11 mouse cellular contexts compared by ENCODE assay signal in the genomic region with DNA sequence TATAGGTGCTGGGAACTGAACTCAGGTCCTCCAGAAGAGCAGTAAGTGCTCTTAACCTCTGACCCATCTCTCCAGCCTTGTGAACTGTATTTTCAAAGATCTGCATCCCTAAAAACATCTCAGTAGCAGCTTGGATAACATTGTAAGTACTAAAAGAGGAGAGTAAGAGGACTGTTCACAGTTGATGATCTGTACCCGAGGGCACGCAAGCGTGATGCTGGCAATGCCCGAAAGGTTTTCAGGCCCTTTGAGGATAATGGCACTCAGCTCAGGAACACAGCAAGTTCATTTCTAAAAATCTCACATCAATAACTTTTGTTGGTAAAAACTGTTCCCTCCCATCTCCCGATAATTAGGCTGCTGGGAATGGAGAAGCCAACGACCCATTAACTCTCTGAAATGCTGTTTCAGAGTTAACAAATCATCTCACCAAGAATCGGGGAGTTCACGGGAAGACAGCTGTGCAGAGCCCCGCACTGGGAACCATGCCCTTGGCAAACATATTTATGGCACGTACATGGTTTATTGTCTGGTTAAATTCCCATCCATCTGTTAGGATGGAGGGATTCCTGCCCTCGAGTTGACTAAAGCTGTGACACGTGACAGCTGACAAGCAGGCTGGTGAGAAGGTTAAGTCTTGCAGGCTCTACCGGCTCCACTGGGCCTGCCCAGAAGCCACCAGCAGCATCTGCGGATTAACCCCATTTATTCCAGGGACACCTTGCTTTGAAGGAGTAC. TPM values are rescaled to one million over a fixed set of nuclear protein-coding genes. Genes with fewer than 3 reads are reported as not detected.
DNase-seq lines count a peak whose midpoint lies in the region; ATAC-seq and TF ChIP-seq lines count a peak whose summit lies in the region.
"Had no signal": no experiment of that assay in that cellular context is flagged by ENCODE, and none has a peak within 500 bp of the region (broad histone marks: within the 10 kb centered on the region; RNA-seq: fewer than 3 reads in every experiment).

No protein-coding gene starts in this region.

- 0 out of 2 replicates have a peak, but pooled peaks cover 2% of the 10 kb centered on the region for H3K36me3 ChIP-seq in intestine, embryonic 15.5 days
- no peaks in the 10 kb centered on the region for H3K36me3 ChIP-seq in intestine, postnatal 0 days (ENCODE audit: control insufficient read depth, insufficient read depth)
- peaks cover 22% of the 10 kb centered on the region for H3K36me3 ChIP-seq in limb, embryonic 14.5 days (ENCODE audit: control insufficient read depth, insufficient read depth, low read length)
- peaks cover 81% of the 10 kb centered on the region for H3K36me3 ChIP-seq in limb, embryonic 10.5 days
- no peaks in the 10 kb centered on the region; the same call in 1 of the 2 replicates for H3K36me3 ChIP-seq in forebrain, embryonic 11.5 days (ENCODE audit: control insufficient read depth, insufficient read depth, low read length)
- H3K36me3 ChIP-seq in heart, embryonic 12.5 days = peaks cover 30% of the 10 kb centered on the region

- no peaks in the 10 kb centered on the region for H3K4me1 ChIP-seq in intestine, embryonic 15.5 days (replicated peaks)
- H3K4me1 ChIP-seq in intestine, postnatal 0 days (replicated peaks; ENCODE audit: control insufficient read depth, insufficient read depth, low read length) = no peaks in the 10 kb centered on the region
- H3K4me1 ChIP-seq in limb, embryonic 14.5 days (ENCODE audit: control insufficient read depth, insufficient read depth, low read length) = 0 out of 2 replicates have a peak, but pooled peaks cover 4% of the 10 kb centered on the region
- H3K4me1 ChIP-seq in limb, embryonic 10.5 days = no peaks in the 10 kb centered on the region
- H3K4me1 ChIP-seq in forebrain, embryonic 11.5 days (replicated peaks; ENCODE audit: control insufficient read depth, insufficient read depth, low read length) = no peaks in the 10 kb centered on the region
- no peaks in the 10 kb centered on the region for H3K4me1 ChIP-seq in heart, embryonic 12.5 days (replicated peaks)
- H3K4me1 ChIP-seq: lung, embryonic 15.5 days had no signal

- H3K9me3 ChIP-seq in intestine, embryonic 15.5 days = no peaks in the 10 kb centered on the region
- no peaks in the 10 kb centered on the region for H3K9me3 ChIP-seq in intestine, postnatal 0 days (ENCODE audit: control insufficient read depth)
- no peaks in the 10 kb centered on the region for H3K9me3 ChIP-seq in limb, embryonic 14.5 days (ENCODE audit: control insufficient read depth, low read length)
- H3K9me3 ChIP-seq in limb, embryonic 10.5 days (replicated peaks) = no peaks in the 10 kb centered on the region
- H3K9me3 ChIP-seq in forebrain, embryonic 11.5 days (ENCODE audit: control insufficient read depth, low read length) = no peaks in the 10 kb centered on the region; the same call in 1 of the 2 replicates
- H3K9me3 ChIP-seq in heart, embryonic 12.5 days (replicated peaks) = 0 out of 2 replicates have a peak, but pooled peaks cover 3% of the 10 kb centered on the region
- H3K9me3 ChIP-seq: lung, embryonic 15.5 days had no signal

- no peak overlapping the region for H3K4me2 ChIP-seq in intestine, embryonic 15.5 days (replicated peaks)
- no peak overlapping the region for H3K4me2 ChIP-seq in intestine, postnatal 0 days (replicated peaks; ENCODE audit: low read depth)
- no peak overlapping the region for H3K4me2 ChIP-seq in limb, embryonic 14.5 days (replicated peaks; ENCODE audit: low read depth, low read length, severe bottlenecking)
- H3K4me2 ChIP-seq in forebrain, embryonic 11.5 days (ENCODE audit: low read depth, low read length, severe bottlenecking) = no peak overlapping the region
- H3K4me2 ChIP-seq in heart, embryonic 12.5 days = no peak overlapping the region
- H3K4me2 ChIP-seq: lung, embryonic 15.5 days had no signal

- WGBS in intestine, embryonic 15.5 days = 65% methylated on average over 14 of the region's 14 CpGs
- 58% methylated on average over 14 of the region's 14 CpGs for WGBS in intestine, postnatal 0 days
- WGBS in limb, embryonic 14.5 days = 54% methylated on average over 14 of the region's 14 CpGs
- 82% methylated on average over 14 of the region's 14 CpGs for WGBS in limb, embryonic 10.5 days
- 75% methylated on average over 14 of the region's 14 CpGs for WGBS in forebrain, embryonic 11.5 days
- 80% methylated on average over 14 of the region's 14 CpGs for WGBS in heart, embryonic 12.5 days

- TF ChIP-seq POLR2A in limb, embryonic 14.5 days (IDR thresholded peaks at IDR 0.05; ENCODE audit: borderline replicate concordance, extremely low read depth, insufficient read depth, insufficient read length) = no peak

- no peak overlapping the region for H3K9ac ChIP-seq in intestine, embryonic 15.5 days
- no peak overlapping the region for H3K9ac ChIP-seq in intestine, postnatal 0 days (ENCODE audit: low read depth, low read length)
- H3K9ac ChIP-seq in limb, embryonic 14.5 days (ENCODE audit: low read depth, low read length, severe bottlenecking) = no peak overlapping the region
- no peak overlapping the region for H3K9ac ChIP-seq in forebrain, embryonic 11.5 days (ENCODE audit: low read length)
- H3K9ac ChIP-seq in heart, embryonic 12.5 days = no peak overlapping the region
- H3K9ac ChIP-seq: lung, embryonic 15.5 days had no signal

- ATAC-seq in intestine, embryonic 15.5 days = 0 out of 2 replicates have a peak, but pooled peaks have one; percentile 10
- no peak for ATAC-seq in intestine, postnatal 0 days
- peak; percentile 82 for ATAC-seq in limb, embryonic 14.5 days (ENCODE audit: low FRiP score, low read depth)
- ATAC-seq in forebrain, embryonic 11.5 days (replicated peaks; ENCODE audit: low FRiP score) = no peak
- ATAC-seq in heart, embryonic 12.5 days (ENCODE audit: insufficient number of reproducible peaks, low FRiP score) = no peak

- no peak overlapping the region for H3K27ac ChIP-seq in intestine, embryonic 15.5 days
- no peak overlapping the region for H3K27ac ChIP-seq in intestine, postnatal 0 days (ENCODE audit: low read depth, low read length)
- no peak overlapping the region for H3K27ac ChIP-seq in limb, embryonic 14.5 days (replicated peaks; ENCODE audit: low read depth, low read length)
- H3K27ac ChIP-seq in limb, embryonic 10.5 days = no peak overlapping the region
- H3K27ac ChIP-seq in forebrain, embryonic 11.5 days (ENCODE audit: low read depth, low read length) = peak overlapping the region; percentile 47
- no peak overlapping the region for H3K27ac ChIP-seq in heart, embryonic 12.5 days (ENCODE audit: poor library complexity, severe bottlenecking)
- H3K27ac ChIP-seq: lung, embryonic 15.5 days had no signal

- no peak overlapping the region for H3K4me3 ChIP-seq in intestine, embryonic 15.5 days (replicated peaks)
- H3K4me3 ChIP-seq in intestine, postnatal 0 days (ENCODE audit: low read depth, low read length) = no peak overlapping the region
- H3K4me3 ChIP-seq in limb, embryonic 14.5 days (replicated peaks; ENCODE audit: low read length) = no peak overlapping the region
- H3K4me3 ChIP-seq in limb, embryonic 10.5 days = no peak overlapping the region
- no peak overlapping the region for H3K4me3 ChIP-seq in forebrain, embryonic 11.5 days (ENCODE audit: low read depth, low read length)
- no peak overlapping the region for H3K4me3 ChIP-seq in heart, embryonic 12.5 days
- H3K4me3 ChIP-seq: lung, embryonic 15.5 days had no signal

- peak; percentile 51 for DNase-seq in limb, embryonic 14.5 days (ENCODE audit: low spot score)
- DNase-seq in limb, embryonic 10.5 days (ENCODE audit: low spot score) = no peak
- DNase-seq in forebrain, embryonic 11.5 days (ENCODE audit: low spot score) = no peak
- peak; percentile 42 to 47 for DNase-seq in layer of hippocampus, postnatal 36 days
- no peak for DNase-seq in adrenal gland, postnatal 36 days
- DNase-seq: adrenal gland, adult 8-10 months; cerebellum, adult 11 months had no signal

- no peak for TF ChIP-seq CTCF in intestine, postnatal 0 days (IDR thresholded peaks at IDR 0.05; ENCODE audit: low read depth)

- H3K27me3 ChIP-seq in intestine, embryonic 15.5 days (replicated peaks) = no peaks in the 10 kb centered on the region
- H3K27me3 ChIP-seq in intestine, postnatal 0 days (replicated peaks; ENCODE audit: control insufficient read depth, insufficient read depth, low read length) = no peaks in the 10 kb centered on the region
- H3K27me3 ChIP-seq in limb, embryonic 14.5 days (ENCODE audit: control insufficient read depth, insufficient read depth, low read length) = no peaks in the 10 kb centered on the region
- H3K27me3 ChIP-seq in limb, embryonic 10.5 days (ENCODE audit: low read depth, poor library complexity, severe bottlenecking) = no peaks in the 10 kb centered on the region
- no peaks in the 10 kb centered on the region for H3K27me3 ChIP-seq in forebrain, embryonic 11.5 days (ENCODE audit: control insufficient read depth, insufficient read depth, low read length)
- H3K27me3 ChIP-seq in heart, embryonic 12.5 days (replicated peaks) = no peaks in the 10 kb centered on the region
- H3K27me3 ChIP-seq: lung, embryonic 15.5 days had no signal

RNA-seq across cellular contexts. Expression of gene Dpy19l3, which starts 20.8 kb away (rescaled TPM):
- polyA plus RNA-seq in intestine, embryonic 15.5 days (2015; fragmentation: Nextera tagmentation; extraction: Ambion mirVana) = 15.6 and 17.5 TPM in 2 replicates
- polyA plus RNA-seq in intestine, postnatal 0 days (2015; fragmentation: Nextera tagmentation; extraction: Ambion mirVana) = 4.7 and 7.2 TPM in 2 replicates
- 15.9 and 17.9 TPM in 2 replicates for polyA plus RNA-seq in limb, embryonic 14.5 days (2012; rRNA removed)
- 34.7 and 41.2 TPM in 2 replicates for polyA plus RNA-seq in limb, embryonic 14.5 days (2014; fragmentation: Nextera tagmentation; extraction: Ambion mirVana)
- polyA plus RNA-seq in limb, embryonic 10.5 days (2016; fragmentation: Nextera tagmentation; extraction: Ambion mirVana) = 30.3 and 33.9 TPM in 2 replicates
- polyA plus RNA-seq in forebrain, embryonic 11.5 days (2014; fragmentation: Nextera tagmentation; extraction: Ambion mirVana) = 36.7 and 43.9 TPM in 2 replicates
- 100 to 1,000 TPM in 1 of 2 experiments, 10 to 100 TPM in 1; 93.5 to 103 TPM for total RNA-seq in layer of hippocampus, postnatal 36 days (2021)
- 12.2 and 14.2 TPM in 2 replicates for polyA plus RNA-seq in heart, embryonic 12.5 days (2016; fragmentation: Nextera tagmentation; extraction: Ambion mirVana)
- total RNA-seq in adrenal gland, postnatal 36 days (2021) = 10 to 100 TPM; 48.2 to 62.0 TPM

Comparison
In these comparisons a context has a peak if more than half of its experiments do, and no peak if none do; other contexts are left out.
1. ATAC-seq: peak in intestine, embryonic 15.5 days (single experiment) and limb, embryonic 14.5 days (single experiment); none in intestine, postnatal 0 days (single experiment), forebrain, embryonic 11.5 days (single experiment) and heart, embryonic 12.5 days (single experiment).
2. DNase-seq: peak in limb, embryonic 14.5 days (single experiment) and layer of hippocampus, postnatal 36 days (2 of 2); none in limb, embryonic 10.5 days (single experiment), forebrain, embryonic 11.5 days (single experiment) and adrenal gland, postnatal 36 days (0 of 2).